Mouse (Mus musculus) gastrocnemius, adult 8-10 months (tissue): Measurements from ENCODE around the gene Mvk. TPM values are rescaled to one million over a fixed set of nuclear protein-coding genes. Genes with fewer than 3 reads are reported as not detected.

Experiments
- DNase-seq, 2 experiments: peaks; one replicate each; pipeline ENCODE4 v3.0.0; 2022; ENCODE audit warnings: low spot score in 2 of 2
- microRNA-seq: library from miRNA; unstranded; fragments of <30 nt; microRNA quantifications from one replicate; pipeline ENCODE4 v1.2.0, GENCODE M21; 2022
- total RNA-seq, 4 experiments: library from RNA; stranded (reverse); gene quantifications; 2 replicates each; pipeline ENCODE4 v1.2.4; 2022

The Mvk gene
- total RNA-seq, 4 experiments from 2014 or later, result 9.9 to 11.0 (median 10.4) TPM

DNA sequence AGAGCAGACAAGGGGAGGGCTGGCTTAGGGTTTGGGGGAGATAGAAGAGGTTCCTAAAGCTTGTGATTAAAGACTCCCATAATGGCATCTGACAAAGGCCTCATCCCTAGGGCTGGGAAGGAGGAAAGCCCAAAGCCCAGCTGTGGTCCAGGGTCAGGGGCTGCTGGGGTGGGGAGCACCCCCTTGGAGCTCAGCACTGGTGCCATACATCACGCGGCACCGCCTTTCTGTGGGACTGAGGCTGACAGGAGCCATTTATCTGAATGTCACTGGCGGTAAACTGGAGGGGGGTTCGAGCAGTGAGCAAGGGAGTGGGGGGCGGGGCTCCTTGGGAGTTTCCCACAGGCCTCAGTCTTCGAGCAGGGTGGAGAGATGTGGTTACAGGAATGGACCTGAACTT lies 65.4 kb downstream of the Mvk start:
- no peak for DNase-seq

Small RNA genes within 50 kb of the gene (microRNA-seq; reads per million reads assigned to microRNA genes)
- not detected for gene Mir7027

Other genes starting within 250 kb of the Mvk start
- gene Foxn4, start 170.5 kb upstream of the Mvk start, total RNA-seq, result not detected
- not detected for gene Myo1h, start 155.1 kb upstream of the Mvk start, total RNA-seq
- 10 to 100 TPM; 10.2 to 16.6 (median 14.2) TPM for gene Kctd10, start 63.8 kb upstream of the Mvk start, total RNA-seq
- gene Ube3b, start 63.7 kb upstream of the Mvk start, total RNA-seq, result 100 to 1,000 TPM; 129 to 147 (median 134) TPM
- 10 to 100 TPM; 18.3 to 21.1 (median 19.5) TPM for gene Mmab, start 209 bp upstream of the Mvk start, total RNA-seq
- gene Fam222a, start 123.7 kb downstream of the Mvk start, total RNA-seq, result under 1 TPM; 0.07 to 0.34 (median 0.30) TPM
- 1 to 10 TPM; 1.3 to 1.7 (median 1.3) TPM for gene Trpv4, start 214.2 kb downstream of the Mvk start, total RNA-seq
- gene Gltp, start 246.7 kb downstream of the Mvk start, total RNA-seq, result 1 to 10 TPM; 4.9 to 8.5 (median 6.7) TPM